Mouse (Mus musculus) olfactory bulb, adult 2 months (tissue): ENCODE measurements around the gene Cfdp1.

Source experiments
- CTCF ChIP-seq: fragments of 200-500 bp; IDR thresholded peaks from 2 replicates; pipeline ENCODE4 v1.5.1; 2012; ENCODE audit warnings: low read depth, mild to moderate bottlenecking, low read length, moderate library complexity; ENCODE audit not compliant: insufficient read depth
- POLR2A ChIP-seq: fragments of 200-500 bp; IDR thresholded peaks from 2 replicates; pipeline ENCODE4 v1.6.1; 2012; ENCODE audit warnings: mild to moderate bottlenecking, low read depth, low read length, moderate library complexity; ENCODE audit not compliant: insufficient read depth

GRCm38 (mm10) chr8:111734244-111734960 lies 119.7 kb downstream of the Cfdp1 start:
- TF ChIP-seq POLR2A (no peak), CTCF (no peak)
